Mouse (Mus musculus): ENCODE measurements around the gene Rps6kb2.

GRCm38 (mm10) chr19:4204889-4205288 lies 41.7 kb upstream of the Rps6kb2 start:
- TF ChIP-seq CTCF (IDR thresholded peaks at IDR 0.05; ENCODE audit: control insufficient read depth, insufficient read depth, insufficient replicate concordance, low read depth, low read length) (no peak), POLR2A (IDR thresholded peaks at IDR 0.05; ENCODE audit: control insufficient read depth, low read depth, low read length) (no peak)
